Mouse (Mus musculus): Measurements from ENCODE around the gene Dock1. TPM values are rescaled to one million over a fixed set of nuclear protein-coding genes. Genes with fewer than 3 reads are reported as not detected.

Gene Dock1
- polyA plus RNA-seq, 1 experiment from 2014 or later: 24.6 TPM

DNA sequence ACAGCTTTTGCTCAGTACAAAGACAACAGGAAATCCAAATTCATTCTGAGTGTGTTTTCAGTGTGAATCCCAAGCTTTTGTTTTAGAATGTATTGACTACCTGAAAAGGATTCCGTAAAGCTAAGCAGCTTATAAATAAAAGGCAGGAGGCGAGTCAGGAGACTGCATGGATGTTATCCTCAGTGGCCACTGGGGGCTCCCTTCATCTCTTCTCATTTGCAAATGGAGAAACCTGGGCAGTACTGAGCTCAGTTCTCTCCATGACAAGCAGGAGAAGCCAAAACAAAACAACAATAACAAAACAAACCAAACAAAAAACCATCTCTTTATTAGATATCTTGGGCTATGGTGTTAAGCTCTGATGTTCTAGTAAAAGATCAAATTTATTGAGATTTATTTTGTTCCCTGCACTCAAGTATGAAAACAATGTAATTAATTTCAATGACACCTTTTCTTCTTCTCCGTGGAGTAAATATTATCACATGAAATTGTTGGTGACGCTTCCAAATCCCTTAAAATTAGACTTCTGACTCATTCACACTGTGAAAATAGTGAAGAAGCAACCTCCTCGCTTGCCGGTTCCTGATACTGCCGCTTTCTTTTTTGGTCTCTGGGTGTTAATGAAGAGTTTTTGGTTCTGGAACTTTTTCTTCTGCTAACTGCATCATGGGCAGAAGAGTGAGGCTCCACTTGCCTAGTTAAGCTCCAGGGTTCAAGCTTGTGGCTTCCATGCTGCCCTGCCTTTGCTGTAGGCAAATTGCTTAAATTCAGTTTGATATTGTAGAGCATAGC lies 275.7 kb downstream of the Dock1 start:
- Histone ChIP-seq H3K36me3 (ENCODE audit: inconsistent target) (no peaks in the 10 kb centered on the region), H3K27ac (no peak overlapping the region), H3K79me2 (ENCODE audit: inconsistent target) (no peaks in the 10 kb centered on the region), H3K4me3 (ENCODE audit: inconsistent target) (no peak overlapping the region)
- WGBS (ENCODE audit: missing documents): 95% methylated on average over 7 of the region's 7 CpGs

DNA sequence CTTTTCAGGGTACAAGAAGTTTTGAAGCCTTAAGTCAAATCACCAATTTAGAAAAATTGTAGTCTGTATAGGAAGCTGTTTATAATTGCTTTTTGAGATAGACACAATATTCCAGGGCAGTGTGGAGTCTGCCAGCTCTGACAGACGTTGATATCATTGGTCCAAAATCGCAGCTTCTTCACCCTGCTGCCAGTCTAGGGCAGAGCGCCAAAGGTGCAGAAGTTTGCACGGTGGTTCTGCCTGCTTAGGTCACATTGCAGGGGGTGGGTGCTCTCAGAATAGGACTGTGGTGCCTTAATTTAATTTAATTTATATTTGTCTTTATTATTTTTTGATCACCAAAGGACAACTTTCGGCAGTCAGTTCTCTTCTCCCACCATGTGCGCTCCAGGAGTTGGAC lies 288.6 kb downstream of the Dock1 start:
- Histone ChIP-seq H3K27ac (no peak overlapping the region), H3K36me3 (ENCODE audit: inconsistent target) (no peaks in the 10 kb centered on the region), H3K79me2 (ENCODE audit: inconsistent target) (no peaks in the 10 kb centered on the region), H3K4me3 (ENCODE audit: inconsistent target) (no peak overlapping the region)
- 87% methylated on average over 6 of the region's 6 CpGs for WGBS (ENCODE audit: missing documents)

DNA sequence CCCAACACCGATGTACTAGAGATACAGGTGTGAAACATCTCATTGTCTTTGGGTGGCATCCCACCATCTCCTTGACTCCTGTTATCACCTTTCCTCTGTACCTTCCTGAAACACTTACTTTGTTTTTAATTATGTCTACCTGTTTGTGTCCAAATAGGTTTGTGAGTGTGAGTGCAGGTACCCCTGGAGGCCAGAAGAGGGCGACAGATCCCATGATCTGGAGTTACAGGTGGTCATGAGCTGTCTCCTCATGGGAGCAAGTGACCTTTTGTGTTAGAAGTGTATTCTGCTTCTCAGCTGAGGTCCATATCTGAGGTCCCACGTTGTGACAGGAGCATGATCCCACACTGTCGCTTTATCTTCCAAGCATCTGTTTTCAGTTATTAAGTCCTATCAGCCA lies 290.4 kb downstream of the Dock1 start:
- H3K79me2 ChIP-seq (ENCODE audit: inconsistent target): no peaks in the 10 kb centered on the region
- no peak overlapping the region for H3K4me3 ChIP-seq (ENCODE audit: inconsistent target)
- no peaks in the 10 kb centered on the region for H3K36me3 ChIP-seq (ENCODE audit: inconsistent target)
- H3K27ac ChIP-seq: no peak overlapping the region
- 83% methylated on average over 4 of the region's 4 CpGs for WGBS (ENCODE audit: missing documents)

DNA sequence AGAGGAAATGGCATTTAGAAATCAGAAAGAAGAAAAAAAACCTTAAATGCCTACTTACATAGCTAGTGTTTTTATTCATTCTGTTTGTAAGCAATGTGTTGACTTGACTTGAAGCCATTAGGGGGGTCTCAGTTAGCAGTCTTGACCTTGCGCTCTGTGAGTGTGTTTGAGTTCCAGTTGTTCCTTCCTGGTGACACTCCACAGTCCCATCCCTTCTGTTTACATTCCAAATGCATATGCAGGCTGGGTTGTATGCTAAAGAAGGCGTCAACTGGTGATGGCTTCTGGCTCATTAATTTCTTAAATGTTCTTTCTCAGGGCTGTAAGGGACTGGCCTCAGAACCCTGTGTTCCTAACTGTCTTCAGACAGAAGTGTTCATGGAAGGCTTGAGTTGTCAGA lies 291.2 kb downstream of the Dock1 start:
- WGBS (ENCODE audit: missing documents): 95% methylated on average over 2 of the region's 2 CpGs
- Histone ChIP-seq H3K36me3 (ENCODE audit: inconsistent target) (no peaks in the 10 kb centered on the region), H3K27ac (no peak overlapping the region), H3K4me3 (ENCODE audit: inconsistent target) (no peak overlapping the region), H3K79me2 (ENCODE audit: inconsistent target) (no peaks in the 10 kb centered on the region)

DNA sequence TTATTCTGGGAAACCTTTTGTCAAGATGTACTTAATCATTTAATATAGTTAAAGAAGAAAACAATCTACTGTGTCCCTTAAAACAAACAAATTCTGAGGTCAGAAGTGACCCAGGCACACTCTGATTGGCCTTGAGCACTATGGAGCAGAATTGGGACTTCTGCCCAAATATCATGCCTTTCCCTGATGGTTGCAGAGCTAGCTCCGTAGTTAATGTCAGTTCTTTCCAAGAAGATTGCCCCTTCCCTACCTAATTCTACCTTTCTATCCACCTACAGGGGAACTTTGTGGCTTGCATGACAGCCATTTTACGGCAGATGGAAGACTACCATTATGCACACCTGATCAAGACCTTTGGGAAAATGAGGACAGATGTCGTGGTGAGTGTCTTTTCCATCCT lies 319.8 kb downstream of the Dock1 start:
- Histone ChIP-seq H3K27ac (no peak overlapping the region), H3K79me2 (ENCODE audit: inconsistent target) (no peaks in the 10 kb centered on the region), H3K4me3 (ENCODE audit: inconsistent target) (no peak overlapping the region), H3K36me3 (ENCODE audit: inconsistent target) (no peaks in the 10 kb centered on the region)
- WGBS (ENCODE audit: missing documents): 89% methylated on average over 3 of the region's 3 CpGs

DNA sequence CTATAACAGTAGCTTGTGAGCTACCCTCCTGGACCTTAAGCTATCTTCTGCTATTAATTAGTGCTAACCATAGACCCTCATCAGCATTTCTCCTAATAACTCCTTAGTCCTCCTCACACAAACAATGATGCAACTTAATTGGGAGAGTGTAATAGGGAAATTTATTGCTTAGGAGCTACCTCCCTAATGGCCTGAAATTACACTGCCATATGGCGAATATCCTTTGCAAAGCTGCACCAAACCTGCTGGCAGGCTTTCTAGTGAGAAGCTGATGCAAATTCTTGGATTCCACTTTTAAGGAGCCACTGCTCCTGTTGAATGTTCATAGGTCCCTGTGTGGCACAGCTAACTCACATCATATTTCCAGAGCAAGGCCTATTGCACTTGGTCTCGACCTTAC lies 320.5 kb downstream of the Dock1 start:
- 100% methylated on average over 2 of the region's 2 CpGs for WGBS (ENCODE audit: missing documents)
- Histone ChIP-seq H3K27ac (no peak overlapping the region), H3K79me2 (ENCODE audit: inconsistent target) (no peaks in the 10 kb centered on the region)

DNA sequence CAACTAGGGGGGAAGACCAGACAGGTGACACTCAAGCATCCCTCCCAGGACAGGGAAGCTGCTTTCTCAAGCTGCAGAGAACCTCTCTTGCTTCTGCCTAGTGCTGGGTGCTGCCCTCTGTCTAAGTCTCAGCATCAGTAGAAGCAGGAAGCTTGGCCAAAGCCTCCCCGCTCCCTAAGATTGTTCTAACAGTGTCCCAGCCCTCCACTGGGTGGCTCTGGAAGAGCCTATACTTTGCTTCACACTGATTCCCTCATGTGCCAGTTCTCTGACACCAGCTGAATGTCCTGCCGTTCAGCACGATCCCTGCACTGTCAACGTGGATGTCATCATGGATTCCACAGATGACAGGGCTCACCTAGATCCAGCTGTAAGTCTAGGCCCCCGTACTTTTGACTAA lies 324.5 kb downstream of the Dock1 start:
- 100% methylated on average over 5 of the region's 5 CpGs for WGBS (ENCODE audit: missing documents)
- H3K36me3 ChIP-seq (ENCODE audit: inconsistent target): no peaks in the 10 kb centered on the region
- H3K4me3 ChIP-seq (ENCODE audit: inconsistent target): no peak overlapping the region
- no peaks in the 10 kb centered on the region for H3K79me2 ChIP-seq (ENCODE audit: inconsistent target)
- H3K27ac ChIP-seq: no peak overlapping the region

More for the DNA sequence above, 320.5 kb downstream of the Dock1 start:
- Histone ChIP-seq H3K4me3 (ENCODE audit: inconsistent target) (no peak overlapping the region), H3K36me3 (ENCODE audit: inconsistent target) (no peaks in the 10 kb centered on the region)

DNA sequence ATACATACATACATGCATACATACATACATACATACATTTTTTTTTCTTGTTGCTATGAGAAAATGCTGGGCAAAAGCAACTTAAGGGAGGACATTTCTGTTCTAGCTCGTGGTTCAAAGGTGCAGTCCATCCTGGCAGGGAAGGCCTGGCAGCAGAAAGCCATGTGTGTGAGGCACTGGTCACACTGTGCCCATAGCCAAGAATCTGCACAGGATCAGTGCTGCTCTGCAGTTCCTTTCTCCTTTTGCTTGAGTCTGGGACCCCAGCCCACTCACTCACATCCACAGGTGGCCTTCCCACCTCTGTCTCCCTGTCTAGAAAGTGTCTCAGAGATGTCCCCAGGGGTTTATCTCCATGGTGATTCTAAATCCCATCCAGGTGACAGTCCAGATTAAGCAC lies 331.8 kb downstream of the Dock1 start:
- 89% methylated on average over 1 of the region's 1 CpGs for WGBS (ENCODE audit: missing documents)
- Histone ChIP-seq H3K79me2 (ENCODE audit: inconsistent target) (no peaks in the 10 kb centered on the region), H3K36me3 (ENCODE audit: inconsistent target) (no peaks in the 10 kb centered on the region), H3K27ac (no peak overlapping the region), H3K4me3 (ENCODE audit: inconsistent target) (no peak overlapping the region)

DNA sequence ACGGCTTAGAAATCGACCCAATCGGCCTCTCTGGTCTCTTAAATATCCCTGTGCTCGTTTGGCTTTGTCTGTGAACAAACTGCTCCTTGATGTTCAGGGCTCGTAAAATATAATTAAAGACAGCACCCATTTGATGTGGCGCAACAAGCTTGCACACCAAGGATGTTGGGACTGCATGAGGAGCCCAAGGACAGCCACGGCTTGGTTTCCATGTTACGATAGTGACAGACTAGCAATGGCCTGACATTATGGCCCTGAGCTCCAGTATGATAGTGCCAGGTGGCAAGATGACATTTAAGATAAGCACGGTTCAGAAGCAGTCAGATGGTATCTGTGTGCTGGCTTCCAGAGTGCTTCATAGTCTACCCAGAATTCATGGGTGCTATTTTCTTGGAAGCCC lies 332.4 kb downstream of the Dock1 start:
- H3K4me3 ChIP-seq (ENCODE audit: inconsistent target): no peak overlapping the region
- H3K27ac ChIP-seq: no peak overlapping the region
- no peaks in the 10 kb centered on the region for H3K79me2 ChIP-seq (ENCODE audit: inconsistent target)
- no peaks in the 10 kb centered on the region for H3K36me3 ChIP-seq (ENCODE audit: inconsistent target)
- 93% methylated on average over 9 of the region's 9 CpGs for WGBS (ENCODE audit: missing documents)

DNA sequence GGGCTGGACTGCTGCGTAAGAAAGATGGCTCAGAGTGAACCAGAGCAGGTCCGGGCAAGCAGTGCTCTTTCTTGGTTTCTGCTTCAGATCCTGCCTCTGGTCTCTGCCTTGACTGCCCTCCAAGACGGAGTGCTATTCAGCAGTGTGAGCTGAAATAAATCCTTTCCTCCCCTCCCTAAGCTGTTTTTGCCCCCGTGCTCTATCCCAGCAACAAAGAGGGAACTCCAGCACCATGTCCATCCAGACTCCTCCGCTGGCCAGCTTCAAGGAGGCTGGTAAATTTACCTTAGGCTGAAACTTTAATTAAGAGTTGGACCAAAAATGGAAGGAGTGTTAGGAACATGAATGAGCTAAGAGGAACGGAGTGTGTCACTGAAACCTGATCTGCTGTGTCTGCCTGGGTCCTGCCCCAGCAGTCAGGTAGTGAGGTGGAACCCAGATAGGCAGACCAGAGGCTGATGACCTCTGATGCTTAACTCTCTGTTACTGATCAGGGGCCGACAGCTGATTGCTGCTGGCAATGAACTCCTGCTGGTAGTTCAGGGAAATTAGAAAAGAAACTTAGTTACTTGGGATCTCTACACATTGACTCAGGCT lies 335.6 kb downstream of the Dock1 start:
- no peak overlapping the region for H3K27ac ChIP-seq
- no peak overlapping the region for H3K4me3 ChIP-seq (ENCODE audit: inconsistent target)
- WGBS (ENCODE audit: missing documents): 94% methylated on average over 7 of the region's 7 CpGs
- no peaks in the 10 kb centered on the region for H3K36me3 ChIP-seq (ENCODE audit: inconsistent target)
- H3K79me2 ChIP-seq (ENCODE audit: inconsistent target): no peaks in the 10 kb centered on the region

DNA sequence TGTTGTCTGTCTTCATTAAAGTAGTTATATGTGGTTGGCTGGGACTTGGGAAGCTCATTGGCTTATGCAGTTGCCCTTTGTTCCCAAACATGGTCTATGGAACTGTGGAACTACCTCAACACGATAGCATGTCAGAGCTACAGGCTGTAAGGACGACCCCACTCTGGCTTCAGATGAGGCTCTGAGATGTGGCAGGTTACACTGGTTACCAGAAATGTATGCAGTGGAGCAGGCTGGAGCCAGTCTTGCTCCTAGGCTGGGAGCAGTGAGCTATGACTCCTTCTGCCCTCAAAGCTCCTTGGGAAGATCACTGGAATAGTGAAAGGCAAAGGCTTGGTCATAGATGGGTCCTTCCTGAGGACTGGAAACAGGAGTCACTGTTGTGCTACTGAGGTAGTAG lies 337.6 kb downstream of the Dock1 start:
- no peaks in the 10 kb centered on the region for H3K36me3 ChIP-seq (ENCODE audit: inconsistent target)
- WGBS (ENCODE audit: missing documents): 100% methylated on average over 2 of the region's 2 CpGs
- H3K79me2 ChIP-seq (ENCODE audit: inconsistent target): no peaks in the 10 kb centered on the region

DNA sequence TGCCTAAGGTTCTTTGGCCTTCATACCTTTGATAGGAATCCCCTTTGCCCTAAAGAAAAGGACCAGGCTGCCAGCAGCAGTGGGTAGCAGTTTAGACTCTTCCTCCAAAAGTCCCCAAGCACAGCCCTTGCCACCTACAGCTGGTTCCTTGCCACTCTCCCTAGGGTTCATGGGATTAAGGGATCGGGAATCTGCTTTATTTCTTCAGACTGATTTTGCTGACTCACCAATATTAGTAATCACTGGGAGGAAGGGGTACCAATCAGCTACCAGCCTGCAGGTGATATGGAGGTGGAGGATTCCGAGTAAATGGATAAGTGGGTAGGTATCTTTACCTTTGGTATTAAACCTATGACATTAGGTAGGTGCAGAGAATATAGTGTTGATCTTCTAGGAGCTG lies 340.5 kb downstream of the Dock1 start:
- Histone ChIP-seq H3K4me3 (ENCODE audit: inconsistent target) (no peak overlapping the region), H3K27ac (no peak overlapping the region), H3K79me2 (ENCODE audit: inconsistent target) (no peaks in the 10 kb centered on the region), H3K36me3 (ENCODE audit: inconsistent target) (no peaks in the 10 kb centered on the region)
- 92% methylated on average over 2 of the region's 2 CpGs for whole genome bisulfite sequencing (ENCODE audit: missing documents)

More for the DNA sequence above, 337.6 kb downstream of the Dock1 start:
- Histone ChIP-seq H3K27ac (no peak overlapping the region), H3K4me3 (ENCODE audit: inconsistent target) (no peak overlapping the region)

DNA sequence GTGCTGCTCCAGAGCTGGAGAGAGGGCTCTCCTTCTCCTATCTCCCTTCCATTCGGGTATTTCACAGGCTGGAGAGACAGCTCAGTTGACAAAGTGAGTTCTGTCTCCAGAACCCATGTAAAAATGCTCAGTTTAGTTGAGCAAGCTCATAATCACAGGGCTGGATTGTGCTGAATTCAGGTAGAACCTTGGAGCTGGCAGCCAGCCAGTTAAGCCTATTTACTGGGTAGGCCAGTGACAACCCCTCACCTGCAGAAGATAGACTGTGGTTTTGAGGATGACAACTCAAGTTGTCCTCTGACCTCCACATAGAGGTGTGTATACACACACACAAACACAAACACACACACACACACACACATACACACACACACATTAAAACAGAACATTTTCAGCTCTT lies 347.1 kb downstream of the Dock1 start:
- Histone ChIP-seq H3K27ac (no peak overlapping the region), H3K79me2 (ENCODE audit: inconsistent target) (no peaks in the 10 kb centered on the region), H3K4me3 (ENCODE audit: inconsistent target) (no peak overlapping the region), H3K36me3 (ENCODE audit: inconsistent target) (no peaks in the 10 kb centered on the region)
- WGBS (ENCODE audit: missing documents): 100% methylated on average over 1 of the region's 1 CpGs

DNA sequence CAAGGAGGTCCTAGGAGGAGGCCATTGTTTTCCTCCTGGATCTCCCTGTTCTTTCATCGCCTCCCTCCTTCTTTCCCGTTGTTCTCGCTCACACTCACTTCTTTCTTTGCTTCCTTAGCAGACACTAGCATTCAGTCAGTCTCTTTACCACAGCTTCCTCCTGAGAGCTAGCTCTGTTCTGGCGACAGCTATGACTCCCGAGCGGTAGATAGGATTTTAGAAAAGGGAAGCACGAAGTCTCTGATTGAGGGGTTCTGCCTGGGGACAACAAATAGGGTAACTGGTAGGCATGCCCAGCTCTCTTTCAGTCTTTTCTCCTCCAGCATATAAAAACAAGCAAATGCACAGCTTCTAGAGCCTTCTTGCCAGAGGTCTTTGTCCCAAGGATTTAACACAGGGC lies 350.3 kb downstream of the Dock1 start:
- Histone ChIP-seq H3K79me2 (ENCODE audit: inconsistent target) (no peaks in the 10 kb centered on the region), H3K36me3 (ENCODE audit: inconsistent target) (no peaks in the 10 kb centered on the region), H3K4me3 (ENCODE audit: inconsistent target) (no peak overlapping the region), H3K27ac (no peak overlapping the region)
- 8% methylated on average over 7 of the region's 7 CpGs for WGBS (ENCODE audit: missing documents)

DNA sequence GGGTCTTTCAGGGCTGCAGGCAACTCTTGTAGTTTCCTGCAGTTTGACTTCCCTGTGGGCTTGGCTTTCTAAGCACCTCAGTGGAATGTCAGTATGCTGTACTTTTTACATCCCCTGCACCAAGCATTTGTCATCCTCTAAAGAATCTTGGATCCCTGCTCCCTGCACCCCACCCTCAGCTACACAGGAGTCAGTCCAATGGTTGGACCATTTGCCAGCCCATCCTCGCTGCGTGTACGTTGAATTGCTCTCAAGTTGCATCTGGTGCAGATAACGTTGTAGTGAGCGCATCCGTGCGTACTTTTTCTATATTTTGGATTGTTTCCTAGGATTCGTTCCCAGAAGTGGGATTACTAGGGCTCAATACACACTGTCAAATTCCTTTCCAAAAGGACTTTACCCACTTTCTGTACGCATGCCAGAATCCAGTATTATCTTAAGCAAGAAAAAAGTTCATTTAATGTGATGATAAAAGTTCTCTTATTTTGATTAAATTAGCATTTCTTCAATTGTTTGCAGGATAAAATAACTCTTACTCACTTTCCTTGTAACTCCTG lies 351.2 kb downstream of the Dock1 start:
- no peak overlapping the region for H3K4me3 ChIP-seq (ENCODE audit: inconsistent target)
- 94% methylated on average over 8 of the region's 9 CpGs for WGBS (ENCODE audit: missing documents)
- H3K36me3 ChIP-seq (ENCODE audit: inconsistent target): no peaks in the 10 kb centered on the region
- no peak overlapping the region for H3K27ac ChIP-seq
- H3K79me2 ChIP-seq (ENCODE audit: inconsistent target): no peaks in the 10 kb centered on the region
